Mouse (Mus musculus): Measurements from ENCODE around the gene Atp2b4. TPM values are rescaled to one million over a fixed set of nuclear protein-coding genes. Genes with fewer than 3 reads are reported as not detected.
"Not testable (repeated sequence)": the region's sequence is repeated elsewhere in the genome, so short reads cannot be mapped to it uniquely, and the experiment has no call there.

Gene Atp2b4
- polyA plus RNA-seq, 1 experiment = 8.0 TPM

DNA sequence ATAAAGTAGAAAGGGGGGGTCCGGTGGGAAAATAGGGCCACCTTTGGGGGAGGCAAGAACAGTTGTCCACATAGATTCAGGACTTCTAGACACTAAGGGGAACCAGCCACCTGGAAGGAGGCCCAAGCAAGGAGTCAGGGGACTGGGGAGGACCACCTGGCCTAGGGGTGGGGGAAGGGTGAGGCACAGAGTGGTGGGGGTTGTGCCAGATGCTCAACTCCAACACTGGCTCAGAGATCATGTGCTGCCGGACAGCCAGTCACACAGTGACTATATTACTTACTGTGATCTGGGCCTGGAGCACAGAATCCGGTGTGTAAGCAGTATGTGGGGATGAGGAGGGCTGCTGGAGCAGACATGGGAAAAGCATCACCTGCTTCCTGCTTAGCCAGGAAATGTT, 91.5 kb downstream of the Atp2b4 start:
- Histone ChIP-seq H3K27ac (ENCODE audit: insufficient read depth, low read length) (no peak overlapping the region), H3K4me3 (ENCODE audit: extremely low read depth, insufficient read depth, insufficient read length) (no peak overlapping the region), H3K27me3 (ENCODE audit: control insufficient read depth, insufficient read depth, low read length) (no peaks in the 10 kb centered on the region), H3K4me1 (ENCODE audit: control insufficient read depth, insufficient read depth, insufficient read length) (no peaks in the 10 kb centered on the region; the same call in 1 of the 2 replicates), H3K36me3 (ENCODE audit: control insufficient read depth, insufficient read depth, low read length) (no peaks in the 10 kb centered on the region)
- WGBS = 86% methylated on average over 3 of the region's 3 CpGs
- TF ChIP-seq CTCF (IDR thresholded peaks at IDR 0.05; ENCODE audit: extremely low read depth, insufficient read depth, insufficient read length, insufficient replicate concordance) = no peak
- TF ChIP-seq POLR2A (IDR thresholded peaks at IDR 0.05; ENCODE audit: low read depth, low read length) = no peak
- DNase-seq (ENCODE audit: low read depth in 1 of 2, low spot score in 2 of 2) = no peak

DNA sequence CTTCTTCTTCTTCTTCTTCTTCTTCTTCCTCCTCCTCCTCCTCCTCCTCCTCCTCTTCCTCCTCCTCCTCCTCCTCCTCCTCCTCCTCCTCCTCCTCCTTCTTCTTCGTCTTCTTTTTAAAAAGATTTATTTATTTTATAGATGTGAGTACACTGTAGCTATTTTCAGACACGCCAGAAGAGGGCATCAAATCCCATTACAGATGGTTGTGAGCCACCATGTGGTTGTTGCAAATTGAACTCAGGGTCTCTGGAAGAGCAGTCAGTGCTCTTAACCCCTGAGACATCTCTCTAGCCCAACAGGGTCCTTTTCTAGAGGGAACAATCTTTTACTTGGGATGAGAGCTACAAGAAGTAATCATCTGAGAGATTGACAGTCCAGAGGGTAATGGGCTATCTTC, 99.0 kb downstream of the Atp2b4 start:
- WGBS = 37% methylated on average over 1 of the region's 2 CpGs
- not testable (repeated sequence) for H3K36me3 ChIP-seq (ENCODE audit: control insufficient read depth, insufficient read depth, low read length)
- DNase-seq (ENCODE audit: low read depth in 1 of 2, low spot score in 2 of 2) = peak in 1 of 2 experiments; percentile 40

DNA sequence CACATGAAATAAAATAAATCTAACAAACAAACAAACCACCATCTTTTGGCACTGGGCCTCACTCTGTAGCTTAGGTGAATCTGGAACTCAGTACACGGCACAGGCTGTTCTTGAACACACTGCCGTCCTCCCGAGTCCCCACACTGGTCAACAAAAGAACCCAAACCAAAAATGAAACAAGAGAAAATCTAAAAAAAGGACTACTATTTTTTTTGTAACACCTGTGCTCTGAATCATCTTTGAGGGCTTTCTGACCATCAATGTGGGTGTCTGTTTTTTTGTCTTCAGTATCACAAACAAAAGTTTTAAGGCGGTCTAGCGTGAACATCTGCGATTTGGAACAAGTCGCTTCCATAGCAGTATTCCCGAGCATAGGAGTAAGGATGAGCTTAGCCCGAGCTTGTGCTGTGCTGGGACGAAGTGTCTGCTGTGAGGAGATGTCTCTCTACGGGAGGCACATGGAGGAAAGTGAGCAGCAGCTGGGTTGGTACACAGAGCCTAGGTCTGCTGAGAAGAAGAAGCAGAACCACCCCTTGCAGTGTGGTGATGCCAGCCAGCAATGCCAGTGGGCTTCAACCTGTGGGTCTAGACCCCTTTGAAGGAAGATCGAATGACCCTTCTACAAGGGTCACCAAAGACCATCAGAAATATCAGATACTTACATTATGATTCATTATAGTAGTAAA, 102.8 kb downstream of the Atp2b4 start:
- Histone ChIP-seq H3K36me3 (ENCODE audit: control insufficient read depth, insufficient read depth, low read length) (no peaks in the 10 kb centered on the region), H3K27ac (ENCODE audit: insufficient read depth, low read length) (peak overlapping the region; percentile 82), H3K4me3 (ENCODE audit: extremely low read depth, insufficient read depth, insufficient read length) (no peak overlapping the region), H3K4me1 (ENCODE audit: control insufficient read depth, insufficient read depth, insufficient read length) (peaks cover 34% of the 10 kb centered on the region; the same call in 1 of the 2 replicates), H3K27me3 (ENCODE audit: control insufficient read depth, insufficient read depth, low read length) (no peaks in the 10 kb centered on the region)
- TF ChIP-seq CTCF (IDR thresholded peaks at IDR 0.05; ENCODE audit: extremely low read depth, insufficient read depth, insufficient read length, insufficient replicate concordance) = no peak
- no peak for TF ChIP-seq POLR2A (IDR thresholded peaks at IDR 0.05; ENCODE audit: low read depth, low read length)
- 67% methylated on average over 12 of the region's 12 CpGs for WGBS
- DNase-seq (ENCODE audit: low read depth in 1 of 2, low spot score in 2 of 2) = peak in 1 of 2 experiments; percentile 20

More for the DNA sequence above, 99.0 kb downstream of the Atp2b4 start:
- H3K4me3 ChIP-seq (ENCODE audit: extremely low read depth, insufficient read depth, insufficient read length); H3K4me1 ChIP-seq (ENCODE audit: control insufficient read depth, insufficient read depth, insufficient read length); H3K27ac ChIP-seq (ENCODE audit: insufficient read depth, low read length); H3K27me3 ChIP-seq (ENCODE audit: control insufficient read depth, insufficient read depth, low read length): not testable (repeated sequence)
- 0 out of 2 replicates have a peak, but pooled peaks have one; percentile 25 for TF ChIP-seq CTCF (IDR thresholded peaks at IDR 0.05; ENCODE audit: extremely low read depth, insufficient read depth, insufficient read length, insufficient replicate concordance)

DNA sequence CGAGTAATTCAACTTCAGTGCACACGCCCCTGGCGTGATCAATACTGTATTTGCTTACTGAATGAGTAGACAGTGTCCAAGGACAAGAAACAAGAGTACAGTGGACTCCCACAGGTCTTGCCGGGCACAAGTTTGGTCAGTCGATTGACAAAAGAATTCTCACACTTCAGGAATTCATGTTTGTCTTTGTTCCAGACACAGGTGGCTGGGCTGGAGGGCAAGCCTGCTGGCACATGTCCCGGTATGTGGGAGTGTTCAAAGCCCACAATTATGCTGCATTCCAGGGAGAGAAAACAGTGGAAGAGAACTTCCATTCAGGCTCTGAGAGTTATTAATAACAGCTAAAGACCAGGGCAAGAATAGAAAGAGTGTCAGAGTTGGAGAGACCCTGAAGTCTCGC, 104.9 kb downstream of the Atp2b4 start:
- Histone ChIP-seq H3K4me3 (ENCODE audit: extremely low read depth, insufficient read depth, insufficient read length) (no peak overlapping the region), H3K27me3 (ENCODE audit: control insufficient read depth, insufficient read depth, low read length) (no peaks in the 10 kb centered on the region), H3K27ac (ENCODE audit: insufficient read depth, low read length) (peak overlapping the region; percentile 59; the same call in 1 of the 2 replicates), H3K36me3 (ENCODE audit: control insufficient read depth, insufficient read depth, low read length) (no peaks in the 10 kb centered on the region), H3K4me1 (ENCODE audit: control insufficient read depth, insufficient read depth, insufficient read length) (peaks cover 46% of the 10 kb centered on the region; the same call in 1 of the 2 replicates)
- TF ChIP-seq CTCF (IDR thresholded peaks at IDR 0.05; ENCODE audit: extremely low read depth, insufficient read depth, insufficient read length, insufficient replicate concordance) (no peak), POLR2A (IDR thresholded peaks at IDR 0.05; ENCODE audit: low read depth, low read length) (no peak)
- 62% methylated on average over 7 of the region's 7 CpGs for WGBS
- no peak for DNase-seq (ENCODE audit: low read depth in 1 of 2, low spot score in 2 of 2)

DNA sequence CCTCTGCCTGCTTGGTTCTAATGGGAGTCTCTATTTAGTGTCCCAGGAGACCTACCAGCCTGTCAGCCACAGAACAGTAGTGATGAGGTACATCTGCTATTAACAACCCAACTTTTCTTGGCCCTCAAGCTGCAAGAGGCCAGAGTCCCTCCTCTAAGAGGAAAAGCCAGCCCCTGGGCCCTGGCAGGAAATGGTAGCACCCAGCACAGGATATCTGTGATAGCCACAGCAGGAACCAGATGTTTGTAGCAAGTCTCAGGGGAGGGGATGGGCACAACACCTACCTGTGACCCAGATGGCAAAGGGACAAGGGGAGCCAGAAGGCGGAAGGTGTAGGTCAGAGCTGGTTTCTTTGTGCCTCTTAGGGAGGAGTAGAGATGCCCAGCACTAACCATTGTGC, 106.0 kb downstream of the Atp2b4 start:
- H3K27ac ChIP-seq (ENCODE audit: insufficient read depth, low read length) = peak overlapping the region; percentile 83
- no peaks in the 10 kb centered on the region for H3K27me3 ChIP-seq (ENCODE audit: control insufficient read depth, insufficient read depth, low read length)
- no peak for TF ChIP-seq CTCF (IDR thresholded peaks at IDR 0.05; ENCODE audit: extremely low read depth, insufficient read depth, insufficient read length, insufficient replicate concordance)
- no peak for TF ChIP-seq POLR2A (IDR thresholded peaks at IDR 0.05; ENCODE audit: low read depth, low read length)
- H3K4me3 ChIP-seq (ENCODE audit: extremely low read depth, insufficient read depth, insufficient read length) = no peak overlapping the region
- no peaks in the 10 kb centered on the region for H3K36me3 ChIP-seq (ENCODE audit: control insufficient read depth, insufficient read depth, low read length)
- 15% methylated on average over 1 of the region's 1 CpGs for WGBS
- peaks cover 53% of the 10 kb centered on the region; the same call in 1 of the 2 replicates for H3K4me1 ChIP-seq (ENCODE audit: control insufficient read depth, insufficient read depth, insufficient read length)
- peak; percentile 53 to 76 for DNase-seq (ENCODE audit: low read depth in 1 of 2, low spot score in 2 of 2)

DNA sequence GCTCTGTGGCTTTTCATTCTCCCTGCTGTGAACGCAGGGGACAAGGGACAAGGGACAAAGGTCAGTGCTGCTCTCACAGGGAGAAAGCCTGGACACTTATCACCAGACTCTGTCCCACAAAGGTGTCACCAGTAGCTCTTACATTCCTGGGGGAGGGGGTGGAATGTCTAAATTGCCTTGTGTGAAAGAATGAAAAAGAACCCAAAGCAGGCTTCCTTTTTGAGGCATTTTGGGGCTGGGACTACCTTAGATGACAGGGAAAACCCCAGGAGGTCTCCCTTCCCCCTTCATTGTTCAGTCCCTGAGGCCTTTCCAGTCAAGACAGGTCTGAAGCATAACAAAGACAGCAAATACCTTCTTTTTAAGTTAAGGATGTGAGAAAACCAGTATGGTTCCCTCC, 106.5 kb downstream of the Atp2b4 start:
- 38% methylated on average over 1 of the region's 1 CpGs for WGBS
- Histone ChIP-seq H3K4me1 (ENCODE audit: control insufficient read depth, insufficient read depth, insufficient read length) (peaks cover 53% of the 10 kb centered on the region; the same call in 1 of the 2 replicates), H3K27ac (ENCODE audit: insufficient read depth, low read length) (peak overlapping the region; percentile 83), H3K4me3 (ENCODE audit: extremely low read depth, insufficient read depth, insufficient read length) (no peak overlapping the region), H3K27me3 (ENCODE audit: control insufficient read depth, insufficient read depth, low read length) (no peaks in the 10 kb centered on the region), H3K36me3 (ENCODE audit: control insufficient read depth, insufficient read depth, low read length) (no peaks in the 10 kb centered on the region)
- no peak for TF ChIP-seq CTCF (IDR thresholded peaks at IDR 0.05; ENCODE audit: extremely low read depth, insufficient read depth, insufficient read length, insufficient replicate concordance)
- TF ChIP-seq POLR2A (IDR thresholded peaks at IDR 0.05; ENCODE audit: low read depth, low read length) = no peak
- DNase-seq (ENCODE audit: low read depth in 1 of 2, low spot score in 2 of 2) = no peak

DNA sequence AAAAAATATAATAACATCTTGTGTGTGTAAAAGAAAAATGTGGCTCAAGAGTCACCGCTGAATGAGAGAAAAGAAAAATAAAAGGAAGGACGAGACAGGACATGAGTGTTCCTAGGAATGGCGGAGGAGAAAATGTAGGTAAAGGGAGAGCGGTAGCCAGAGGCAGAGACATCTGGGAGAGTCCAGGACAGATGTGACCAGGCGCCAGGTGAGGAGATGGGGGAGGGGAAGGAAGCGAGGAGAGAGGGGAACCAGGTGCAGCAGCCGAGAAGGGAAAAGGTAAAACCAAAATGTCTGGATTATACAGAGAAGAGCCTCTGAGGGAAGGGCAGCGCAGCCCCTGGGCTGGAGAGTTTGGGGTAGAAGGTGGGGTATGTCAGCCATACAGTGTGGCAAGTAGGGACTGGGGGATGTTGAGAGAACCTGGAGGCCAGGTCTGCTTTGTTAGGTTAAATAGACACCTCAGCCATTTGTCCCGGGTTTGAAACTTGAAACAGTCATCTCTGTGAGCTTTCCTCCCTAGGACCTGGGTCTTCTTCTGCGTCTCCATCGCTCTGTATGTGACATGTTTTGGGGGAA, 107.2 kb downstream of the Atp2b4 start:
- peak overlapping the region; percentile 83 for H3K27ac ChIP-seq (ENCODE audit: insufficient read depth, low read length)
- H3K27me3 ChIP-seq (ENCODE audit: control insufficient read depth, insufficient read depth, low read length) = no peaks in the 10 kb centered on the region
- no peak for DNase-seq (ENCODE audit: low read depth in 1 of 2, low spot score in 2 of 2)
- H3K4me3 ChIP-seq (ENCODE audit: extremely low read depth, insufficient read depth, insufficient read length) = no peak overlapping the region
- H3K36me3 ChIP-seq (ENCODE audit: control insufficient read depth, insufficient read depth, low read length) = no peaks in the 10 kb centered on the region
- H3K4me1 ChIP-seq (ENCODE audit: control insufficient read depth, insufficient read depth, insufficient read length) = peaks cover 53% of the 10 kb centered on the region; the same call in 1 of the 2 replicates
- TF ChIP-seq POLR2A (IDR thresholded peaks at IDR 0.05; ENCODE audit: low read depth, low read length) (no peak), CTCF (IDR thresholded peaks at IDR 0.05; ENCODE audit: extremely low read depth, insufficient read depth, insufficient read length, insufficient replicate concordance) (no peak)
- WGBS = 81% methylated on average over 11 of the region's 11 CpGs
